Mouse (Mus musculus): ENCODE data around the gene Gm28035.

The Gm28035 gene

GRCm38 (mm10) chr2:30306087-30306486 lies 65.7 kb downstream of the Gm28035 start:
- DNase-seq (ENCODE audit: extremely low read depth, low read depth): no peak

GRCm38 (mm10) chr2:30309351-30309750 lies 69.0 kb downstream of the Gm28035 start:
- DNase-seq (ENCODE audit: extremely low read depth, low read depth): no peak

- no peak for DNase-seq (ENCODE audit: extremely low read depth, low read depth)
Measured at GRCm38 (mm10) chr2:30311481-30311880, 71.1 kb downstream of the Gm28035 start.

GRCm38 (mm10) chr2:30316136-30316535 lies 75.8 kb downstream of the Gm28035 start:
- DNase-seq (ENCODE audit: extremely low read depth, low read depth): no peak

GRCm38 (mm10) chr2:30316955-30317354 lies 76.6 kb downstream of the Gm28035 start:
- DNase-seq (ENCODE audit: extremely low read depth, low read depth): no peak

GRCm38 (mm10) chr2:30319260-30319659 lies 78.9 kb downstream of the Gm28035 start:
- DNase-seq (ENCODE audit: extremely low read depth, low read depth): no peak

- no peak for DNase-seq (ENCODE audit: extremely low read depth, low read depth)
Measured at GRCm38 (mm10) chr2:30323111-30323510, 82.7 kb downstream of the Gm28035 start.

- DNase-seq (ENCODE audit: extremely low read depth, low read depth): no peak
Measured at GRCm38 (mm10) chr2:30325296-30325695, 84.9 kb downstream of the Gm28035 start.

GRCm38 (mm10) chr2:30327276-30327675 lies 86.9 kb downstream of the Gm28035 start:
- no peak for DNase-seq (ENCODE audit: extremely low read depth, low read depth)

- DNase-seq (ENCODE audit: extremely low read depth, low read depth): no peak
Measured at GRCm38 (mm10) chr2:30328791-30329190, 88.4 kb downstream of the Gm28035 start.

All from MEL-GATA-1-ER (cell line).